In the genomic region with DNA sequence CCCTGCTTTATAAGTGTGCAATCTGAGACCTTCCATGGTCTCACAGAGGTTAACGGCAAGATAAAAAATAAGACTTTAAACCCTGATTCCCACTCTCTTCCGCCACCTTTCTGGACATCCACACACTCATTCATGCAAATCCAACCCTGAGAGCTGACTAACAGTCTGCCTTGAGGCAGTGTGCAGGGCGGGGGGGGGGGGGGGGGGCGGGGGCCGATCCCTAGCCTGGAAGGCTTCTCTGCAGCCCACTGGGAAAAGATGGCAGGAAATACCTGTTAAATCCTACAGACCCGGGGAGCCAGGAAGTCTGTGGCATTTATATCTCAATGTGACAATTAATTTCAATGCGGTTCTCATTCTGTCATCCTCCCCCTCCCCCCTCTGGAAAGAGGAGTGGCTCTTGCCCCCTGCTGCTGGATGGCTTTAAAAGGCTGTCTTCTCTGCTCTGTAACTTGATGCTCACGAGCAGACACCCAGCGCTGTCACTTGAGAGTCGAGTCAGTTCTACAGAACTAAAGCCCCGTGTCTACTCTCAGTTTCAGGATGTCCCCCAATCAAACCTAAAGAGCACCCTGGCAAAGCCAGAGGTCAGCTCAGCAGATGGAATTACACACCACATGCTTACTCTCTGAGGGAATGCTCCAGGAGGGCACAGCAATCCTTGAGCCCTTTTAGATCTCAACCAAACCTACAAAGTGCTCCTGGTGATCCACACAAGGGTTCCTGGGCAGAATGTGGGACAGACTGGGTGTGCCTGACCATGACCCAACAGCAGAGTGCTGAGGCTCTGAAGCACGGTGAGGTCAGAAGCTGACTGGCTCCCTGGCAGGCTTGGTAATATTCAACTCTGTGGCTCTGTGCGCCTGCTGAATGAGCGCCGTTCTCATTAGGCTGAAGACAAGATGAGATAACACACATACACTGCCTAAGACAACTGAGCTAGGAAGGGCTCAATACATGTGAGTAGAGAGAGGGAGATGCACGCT, we compare ENCODE assay signal across 8 mouse cellular contexts. TPM values are rescaled to one million over a fixed set of nuclear protein-coding genes. Genes with fewer than 3 reads are reported as not detected.
DNase-seq lines count a peak whose midpoint lies in the region; ATAC-seq lines count a peak whose summit lies in the region.

No protein-coding gene starts in this region.

- ATAC-seq in forebrain, embryonic 12.5 days (ENCODE audit: low FRiP score): no peak
- peak; percentile 81 for ATAC-seq in intestine, embryonic 16.5 days
- no peak for ATAC-seq in midbrain, embryonic 11.5 days (ENCODE audit: low FRiP score)
- no peak for ATAC-seq in frontal cortex, adult (ENCODE audit: low TSS enrichment)
- no peak for ATAC-seq in inflammation-experienced regulatory T-cells, adult 6 months

- peaks cover 8% of the 10 kb centered on the region; the same call in 1 of the 2 replicates for H3K36me3 ChIP-seq in forebrain, embryonic 12.5 days (replicated peaks)
- no peaks in the 10 kb centered on the region for H3K36me3 ChIP-seq in intestine, embryonic 16.5 days (ENCODE audit: control insufficient read depth, insufficient read depth, low read length)
- H3K36me3 ChIP-seq in midbrain, embryonic 11.5 days (ENCODE audit: control insufficient read depth, insufficient read depth, low read length): no peaks in the 10 kb centered on the region

- H3K4me2 ChIP-seq in forebrain, embryonic 12.5 days: peak overlapping the region; percentile 8; the same call in 1 of the 2 replicates
- H3K4me2 ChIP-seq in intestine, embryonic 16.5 days (ENCODE audit: low read depth, low read length): peak overlapping the region; percentile 20
- peak overlapping the region; percentile 27 for H3K4me2 ChIP-seq in midbrain, embryonic 11.5 days

- 20% methylated on average over 15 of the region's 16 CpGs for WGBS in forebrain, embryonic 12.5 days
- 21% methylated on average over 14 of the region's 16 CpGs for WGBS in intestine, embryonic 16.5 days
- WGBS in midbrain, embryonic 11.5 days: 25% methylated on average over 13 of the region's 16 CpGs

- peaks cover 17% of the 10 kb centered on the region for H3K4me1 ChIP-seq in forebrain, embryonic 12.5 days
- peaks cover 14% of the 10 kb centered on the region for H3K4me1 ChIP-seq in intestine, embryonic 16.5 days (ENCODE audit: control insufficient read depth, insufficient read depth, low read length)
- H3K4me1 ChIP-seq in midbrain, embryonic 11.5 days (ENCODE audit: control insufficient read depth, insufficient read depth, low read length): peaks cover 12% of the 10 kb centered on the region

- H3K9ac ChIP-seq in forebrain, embryonic 12.5 days: peak overlapping the region; percentile 26; the same call in 1 of the 2 replicates
- H3K9ac ChIP-seq in intestine, embryonic 16.5 days (ENCODE audit: low read depth, low read length): peak overlapping the region; percentile 21
- H3K9ac ChIP-seq in midbrain, embryonic 11.5 days (ENCODE audit: low read length): no peak overlapping the region; the same call in 1 of the 2 replicates

- no peaks in the 10 kb centered on the region for H3K9me3 ChIP-seq in forebrain, embryonic 12.5 days
- no peaks in the 10 kb centered on the region for H3K9me3 ChIP-seq in intestine, embryonic 16.5 days (ENCODE audit: control insufficient read depth, low read length)
- no peaks in the 10 kb centered on the region for H3K9me3 ChIP-seq in midbrain, embryonic 11.5 days (ENCODE audit: control insufficient read depth, low read length)

- H3K4me3 ChIP-seq in forebrain, embryonic 12.5 days (replicated peaks): no peak overlapping the region
- H3K4me3 ChIP-seq in intestine, embryonic 16.5 days (ENCODE audit: low read length): peak overlapping the region; percentile 14; the same call in 1 of the 2 replicates
- no peak overlapping the region for H3K4me3 ChIP-seq in midbrain, embryonic 11.5 days (ENCODE audit: low read depth, low read length)

- H3K27ac ChIP-seq in forebrain, embryonic 12.5 days: peak overlapping the region; percentile 65
- H3K27ac ChIP-seq in intestine, embryonic 16.5 days (ENCODE audit: low read length): peak overlapping the region; percentile 78
- H3K27ac ChIP-seq in midbrain, embryonic 11.5 days (ENCODE audit: low read depth, low read length): peak overlapping the region; percentile 22; the same call in 1 of the 2 replicates

- H3K27me3 ChIP-seq in forebrain, embryonic 12.5 days: no peaks in the 10 kb centered on the region
- H3K27me3 ChIP-seq in intestine, embryonic 16.5 days (replicated peaks; ENCODE audit: control insufficient read depth, insufficient read depth, low read length): no peaks in the 10 kb centered on the region
- no peaks in the 10 kb centered on the region for H3K27me3 ChIP-seq in midbrain, embryonic 11.5 days (ENCODE audit: control insufficient read depth, insufficient read depth, low read length)

- DNase-seq in 416B (ENCODE audit: low read depth): peak; percentile 48
- DNase-seq in T-cell, adult 2 months (ENCODE audit: low spot score): peak; percentile 22
- DNase-seq in midbrain, embryonic 11.5 days (ENCODE audit: low spot score, missing footprints): no peak
- no peak for DNase-seq in right cerebral cortex, postnatal 10 days (ENCODE audit: low spot score in 2 of 2)

RNA-seq across cellular contexts. Expression of a gene that starts 25.5 kb away (rescaled TPM):
- 23.3 and 36.8 TPM in 2 replicates for polyA plus RNA-seq in forebrain, embryonic 12.5 days (2016; fragmentation: Nextera tagmentation; extraction: Ambion mirVana)
- polyA plus RNA-seq in intestine, embryonic 16.5 days (2015; fragmentation: Nextera tagmentation; extraction: Ambion mirVana): 4.4 and 5.2 TPM in 2 replicates
- 17.8 and 18.1 TPM in 2 replicates for polyA plus RNA-seq in midbrain, embryonic 11.5 days (2014; fragmentation: Nextera tagmentation; extraction: Ambion mirVana)
- polyA plus RNA-seq in inflammation-experienced regulatory T-cells, adult 6 months (2017; shearing (Covaris generic)): 10 to 100 TPM in 1 of 3 experiments, 1 to 10 TPM in 2; 3.0 to 15.1 (median 8.5) TPM

RNA-seq across cellular contexts. Expression of a gene that starts 46.5 kb away (rescaled TPM):
- polyA plus RNA-seq in forebrain, embryonic 12.5 days (2016; fragmentation: Nextera tagmentation; extraction: Ambion mirVana): 50.9 and 59.6 TPM in 2 replicates
- polyA plus RNA-seq in intestine, embryonic 16.5 days (2015; fragmentation: Nextera tagmentation; extraction: Ambion mirVana): 47.2 and 55.0 TPM in 2 replicates
- polyA plus RNA-seq in midbrain, embryonic 11.5 days (2014; fragmentation: Nextera tagmentation; extraction: Ambion mirVana): 72.3 and 83.0 TPM in 2 replicates
- polyA plus RNA-seq in inflammation-experienced regulatory T-cells, adult 6 months (2017; shearing (Covaris generic)): 10 to 100 TPM; 10.4 to 14.6 (median 10.6) TPM

RNA-seq across cellular contexts. Expression of a gene that starts 52.2 kb away (rescaled TPM):
- polyA plus RNA-seq in forebrain, embryonic 12.5 days (2016; fragmentation: Nextera tagmentation; extraction: Ambion mirVana): 10.3 and 14.3 TPM in 2 replicates
- 0.27 and 0.36 TPM in 2 replicates for polyA plus RNA-seq in intestine, embryonic 16.5 days (2015; fragmentation: Nextera tagmentation; extraction: Ambion mirVana)
- polyA plus RNA-seq in midbrain, embryonic 11.5 days (2014; fragmentation: Nextera tagmentation; extraction: Ambion mirVana): 3.5 and 3.8 TPM in 2 replicates
- polyA plus RNA-seq in inflammation-experienced regulatory T-cells, adult 6 months (2017; shearing (Covaris generic)): not detected

Comparison
In these comparisons a context has a peak if more than half of its experiments do, and no peak if none do; other contexts are left out.
1. DNase-seq: peak in 416B (single experiment) and T-cell, adult 2 months (single experiment); none in midbrain, embryonic 11.5 days (single experiment) and right cerebral cortex, postnatal 10 days (0 of 2).
2. H3K27ac ChIP-seq: peak in every context shown above with its lines; median percentile 78 in intestine, embryonic 16.5 days; 65 in forebrain, embryonic 12.5 days; 22 in midbrain, embryonic 11.5 days.
3. Peak in every context shown above with its lines, with median percentiles within 50 percentile points of each other: H3K4me2 ChIP-seq.